Mouse (Mus musculus) cerebellum, adult 2 months (tissue): ENCODE results near the gene Ncam1. TPM values are rescaled to one million over a fixed set of nuclear protein-coding genes. Genes with fewer than 3 reads are reported as not detected.

ENCODE experiments used
- DNase-seq, 2 experiments: peaks; one replicate each; pipeline ENCODE4 v3.0.0; 2021
- H3K27ac ChIP-seq: fragments of 200-500 bp; 2 replicates; pipeline ENCODE4 v1.5.1; 2012; ENCODE audit warnings: low read length, control low read depth, inconsistent platforms; ENCODE audit not compliant: insufficient read depth
- H3K27me3 ChIP-seq: fragments of 200-500 bp; 2 replicates; pipeline ENCODE4 v1.6.1; 2012; ENCODE audit warnings: inconsistent platforms, mild to moderate bottlenecking, low read length, moderate library complexity; ENCODE audit not compliant: control insufficient read depth, insufficient read depth
- H3K4me1 ChIP-seq: fragments of 200-500 bp; 2 replicates; pipeline ENCODE4 v1.6.1; 2011; ENCODE audit warnings: low read length; ENCODE audit not compliant: control insufficient read depth, insufficient read depth
- H3K4me3 ChIP-seq: fragments of 200-500 bp; replicated peaks from 2 replicates; pipeline ENCODE3; 2011; ENCODE audit warnings: mild to moderate bottlenecking, low read depth, low read length, control low read depth; ENCODE audit not compliant: insufficient read depth
- CTCF ChIP-seq: fragments of 200-500 bp; IDR thresholded peaks from 2 replicates; pipeline ENCODE4 v1.5.1; 2011; ENCODE audit warnings: low read depth, mild to moderate bottlenecking, control low read depth, low read length, moderate library complexity, borderline replicate concordance; ENCODE audit not compliant: insufficient read depth
- POLR2A ChIP-seq: fragments of 200-500 bp; IDR thresholded peaks from 2 replicates; pipeline ENCODE4 v1.6.1; 2011; ENCODE audit warnings: low read length, control low read depth, borderline replicate concordance; ENCODE audit not compliant: insufficient read depth
- WGBS: fragments of 180-500 bp; shearing (Covaris S2); methylation state at CpG from one replicate; pipeline ENCODE4 v1.1.7; 2018; 5-methylcytosine and 5-hydroxymethylcytosine counted together
- polyA plus RNA-seq: library from polyadenylated mRNA; depleted of rRNA; stranded (reverse); fragments of >200 nt; gene quantifications from 2 replicates; pipeline ENCODE4 v1.2.3, GENCODE M21; 2012

The Ncam1 gene
- polyA plus RNA-seq, 1 experiment: 149 TPM

GRCm38 (mm10) chr9:49691344-49691743 is 107.4 kb downstream of the Ncam1 start:
- Histone ChIP-seq H3K27me3 (no peaks in the 10 kb centered on the region), H3K4me1 (no peaks in the 10 kb centered on the region), H3K27ac (no peak overlapping the region), H3K4me3 (no peak overlapping the region)
- no peak for TF ChIP-seq POLR2A
- no peak for TF ChIP-seq CTCF
- whole genome bisulfite sequencing: 40% methylated on average over 2 of the region's 2 CpGs
- no peak for DNase-seq

- Histone ChIP-seq H3K27ac (no peak overlapping the region), H3K4me3 (no peak overlapping the region), H3K4me1 (no peaks in the 10 kb centered on the region; the same call in 1 of the 2 replicates), H3K27me3 (no peaks in the 10 kb centered on the region)
- no peak for TF ChIP-seq CTCF
- no peak for TF ChIP-seq POLR2A
- no peak for DNase-seq
- 85% methylated on average over 8 of the region's 8 CpGs for WGBS
Measured at GRCm38 (mm10) chr9:49683566-49684273, 115.0 kb downstream of the Ncam1 start.

- no peaks in the 10 kb centered on the region; the same call in 1 of the 2 replicates for H3K4me1 ChIP-seq
Measured at GRCm38 (mm10) chr9:49681848-49682469, 116.8 kb downstream of the Ncam1 start.

GRCm38 (mm10) chr9:49679270-49679669 is 119.5 kb downstream of the Ncam1 start:
- peaks cover 3% of the 10 kb centered on the region; the same call in 1 of the 2 replicates for H3K4me1 ChIP-seq
- no peaks in the 10 kb centered on the region for H3K27me3 ChIP-seq
- DNase-seq: no peak
- 57% methylated on average over 3 of the region's 3 CpGs for WGBS
- no peak overlapping the region for H3K4me3 ChIP-seq
- no peak overlapping the region for H3K27ac ChIP-seq
- TF ChIP-seq POLR2A (no peak), CTCF (no peak)

More at GRCm38 (mm10) chr9:49681848-49682469, 116.8 kb downstream of the Ncam1 start:
- Histone ChIP-seq H3K27ac (no peak overlapping the region), H3K4me3 (no peak overlapping the region), H3K27me3 (no peaks in the 10 kb centered on the region)
- TF ChIP-seq CTCF (no peak), POLR2A (no peak)
- no peak for DNase-seq
- 67% methylated on average over 7 of the region's 7 CpGs for WGBS

- no peak overlapping the region for H3K27ac ChIP-seq
Measured at GRCm38 (mm10) chr9:49675696-49676465, 122.8 kb downstream of the Ncam1 start.

GRCm38 (mm10) chr9:49672646-49673199 is 126.0 kb downstream of the Ncam1 start:
- no peaks in the 10 kb centered on the region for H3K27me3 ChIP-seq
- H3K4me3 ChIP-seq: no peak overlapping the region
- peaks cover 3% of the 10 kb centered on the region for H3K4me1 ChIP-seq
- no peak for TF ChIP-seq POLR2A
- no peak for TF ChIP-seq CTCF
- WGBS: 68% methylated on average over 6 of the region's 6 CpGs
- no peak overlapping the region for H3K27ac ChIP-seq
- DNase-seq: no peak

More at GRCm38 (mm10) chr9:49675696-49676465, 122.8 kb downstream of the Ncam1 start:
- Histone ChIP-seq H3K27me3 (no peaks in the 10 kb centered on the region), H3K4me3 (no peak overlapping the region), H3K4me1 (peaks cover 3% of the 10 kb centered on the region)
- TF ChIP-seq CTCF (no peak), POLR2A (no peak)
- DNase-seq: peak in 1 of 2 experiments; percentile 34
- 42% methylated on average over 9 of the region's 9 CpGs for WGBS

GRCm38 (mm10) chr9:49667066-49667465 is 131.7 kb downstream of the Ncam1 start:
- TF ChIP-seq POLR2A: no peak
- TF ChIP-seq CTCF: no peak
- Histone ChIP-seq H3K27ac (no peak overlapping the region), H3K4me1 (peaks cover 7% of the 10 kb centered on the region), H3K4me3 (no peak overlapping the region), H3K27me3 (no peaks in the 10 kb centered on the region)
- no peak for DNase-seq
